Mouse (Mus musculus): ENCODE measurements around the gene Cpe. TPM values are rescaled to one million over a fixed set of nuclear protein-coding genes. Genes with fewer than 3 reads are reported as not detected.

Gene Cpe
- polyA plus RNA-seq, 1 experiment from 2014 or later = 65.0 TPM

GRCm38 (mm10) chr8:64647148-64647547, 45.7 kb downstream of the Cpe start:
- no peak overlapping the region for H3K27ac ChIP-seq (ENCODE audit: low read depth, low read length)
- H3K9me3 ChIP-seq (ENCODE audit: control insufficient read depth, low read length) = no peaks in the 10 kb centered on the region
- H3K9ac ChIP-seq (ENCODE audit: low read depth, low read length) = no peak overlapping the region
- 95% methylated on average over 3 of the region's 3 CpGs for WGBS
- H3K36me3 ChIP-seq (ENCODE audit: control insufficient read depth, insufficient read depth, low read length) = no peaks in the 10 kb centered on the region
- no peak for ATAC-seq (ENCODE audit: low FRiP score, low TSS enrichment)
- H3K4me1 ChIP-seq (ENCODE audit: control insufficient read depth, insufficient read depth, low read length) = no peaks in the 10 kb centered on the region
- no peak overlapping the region for H3K4me3 ChIP-seq (ENCODE audit: low read length)
- H3K27me3 ChIP-seq (ENCODE audit: control insufficient read depth, insufficient read depth, low read length) = no peaks in the 10 kb centered on the region
- H3K4me2 ChIP-seq (replicated peaks; ENCODE audit: low read depth, low read length) = no peak overlapping the region

DNA sequence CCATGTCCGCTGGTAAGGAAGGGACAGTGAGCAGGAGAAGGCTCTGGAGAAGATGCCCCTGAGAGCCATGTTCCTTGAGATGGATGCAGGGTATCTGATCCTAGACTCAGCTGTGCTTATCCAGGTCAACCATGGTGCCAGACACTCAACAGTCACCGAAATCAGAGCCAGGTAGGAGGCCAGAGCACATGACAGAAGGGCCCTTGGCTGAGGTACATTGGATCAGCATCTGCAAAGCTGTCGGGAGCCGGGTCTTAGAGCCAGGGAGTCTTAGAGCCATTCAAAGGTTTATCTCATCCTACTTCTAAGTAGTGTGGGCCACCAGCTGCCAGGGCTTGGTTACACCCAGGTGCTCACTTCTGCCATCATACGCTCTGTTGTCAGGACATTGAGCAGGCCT, 46.4 kb downstream of the Cpe start:
- ATAC-seq (ENCODE audit: low FRiP score, low TSS enrichment) = no peak
- H3K27ac ChIP-seq (ENCODE audit: low read depth, low read length) = no peak overlapping the region

DNA sequence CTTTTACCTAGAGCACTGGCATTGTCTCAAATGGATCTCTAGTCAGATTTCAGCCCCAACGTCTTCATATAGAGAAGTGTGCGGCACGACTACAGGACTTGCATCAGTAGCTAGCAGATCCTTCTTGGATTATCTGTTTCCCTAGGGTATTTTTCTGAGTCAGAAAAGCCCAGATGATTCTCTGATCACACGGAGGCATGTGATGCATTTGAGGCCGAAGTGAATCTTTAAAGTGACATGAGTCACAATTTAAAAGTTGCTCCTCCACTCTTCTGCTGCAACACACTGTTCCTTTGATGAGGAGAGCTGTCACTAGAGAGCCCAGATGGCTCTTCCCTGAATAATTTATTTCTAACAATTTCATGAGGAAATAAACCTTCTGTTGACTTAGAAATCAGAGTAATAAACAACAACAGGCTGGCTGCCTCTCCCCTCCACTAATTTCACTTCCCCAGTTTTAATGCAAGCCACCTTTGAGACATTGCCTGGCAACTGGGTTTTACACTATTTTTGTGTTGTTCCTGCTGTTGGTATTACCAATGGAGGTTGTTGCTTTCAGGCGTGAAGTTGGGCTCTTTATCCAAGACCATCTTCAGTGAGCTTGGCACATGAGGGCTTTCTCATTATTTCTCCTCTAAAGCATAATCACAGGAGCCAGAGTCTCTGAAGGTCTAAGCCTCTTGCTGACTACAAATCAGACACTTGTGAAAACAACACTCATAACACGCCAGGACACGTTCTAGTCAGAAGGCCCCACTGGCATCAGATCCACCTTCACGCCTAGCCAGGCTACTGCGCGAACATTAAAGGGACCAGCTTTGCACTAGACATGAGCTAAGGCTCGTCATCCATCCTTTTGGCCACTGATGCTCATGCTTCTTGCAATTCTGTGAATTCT, 48.5 kb downstream of the Cpe start:
- ATAC-seq (ENCODE audit: low FRiP score, low TSS enrichment) = no peak
- H3K36me3 ChIP-seq (ENCODE audit: control insufficient read depth, insufficient read depth, low read length) = no peaks in the 10 kb centered on the region
- no peaks in the 10 kb centered on the region for H3K9me3 ChIP-seq (ENCODE audit: control insufficient read depth, low read length)
- WGBS = 78% methylated on average over 12 of the region's 12 CpGs
- no peak overlapping the region for H3K27ac ChIP-seq (ENCODE audit: low read depth, low read length)
- no peak overlapping the region for H3K4me3 ChIP-seq (ENCODE audit: low read length)
- H3K4me2 ChIP-seq (replicated peaks; ENCODE audit: low read depth, low read length) = no peak overlapping the region
- no peaks in the 10 kb centered on the region for H3K27me3 ChIP-seq (ENCODE audit: control insufficient read depth, insufficient read depth, low read length)
- H3K9ac ChIP-seq (ENCODE audit: low read depth, low read length) = no peak overlapping the region
- H3K4me1 ChIP-seq (ENCODE audit: control insufficient read depth, insufficient read depth, low read length) = no peaks in the 10 kb centered on the region

More for the DNA sequence above, 46.4 kb downstream of the Cpe start:
- no peaks in the 10 kb centered on the region for H3K27me3 ChIP-seq (ENCODE audit: control insufficient read depth, insufficient read depth, low read length)
- no peak overlapping the region for H3K4me3 ChIP-seq (ENCODE audit: low read length)
- WGBS = 93% methylated on average over 5 of the region's 5 CpGs
- no peak overlapping the region for H3K4me2 ChIP-seq (replicated peaks; ENCODE audit: low read depth, low read length)
- H3K4me1 ChIP-seq (ENCODE audit: control insufficient read depth, insufficient read depth, low read length) = no peaks in the 10 kb centered on the region
- H3K36me3 ChIP-seq (ENCODE audit: control insufficient read depth, insufficient read depth, low read length) = no peaks in the 10 kb centered on the region
- H3K9ac ChIP-seq (ENCODE audit: low read depth, low read length) = no peak overlapping the region
- H3K9me3 ChIP-seq (ENCODE audit: control insufficient read depth, low read length) = no peaks in the 10 kb centered on the region

DNA sequence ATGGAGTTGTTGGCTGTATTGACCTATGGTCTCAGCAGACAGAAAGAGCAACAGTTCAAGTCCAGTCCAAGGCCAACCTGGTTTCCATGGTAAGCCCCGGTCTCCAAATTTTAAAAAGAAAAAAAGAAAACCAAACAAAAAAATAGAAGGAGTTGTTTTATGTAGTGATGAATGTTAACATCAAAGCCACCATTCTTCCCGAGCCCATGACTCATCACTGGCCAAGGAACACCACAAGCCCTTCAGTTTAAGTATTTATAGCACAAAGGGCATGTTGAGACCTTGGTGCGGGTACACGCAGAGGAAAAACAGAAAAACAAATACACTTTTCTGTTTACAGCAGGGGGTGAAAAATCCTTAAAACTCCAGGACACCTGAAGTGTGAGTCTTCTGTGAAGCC, 49.5 kb downstream of the Cpe start:
- H3K4me2 ChIP-seq (replicated peaks; ENCODE audit: low read depth, low read length) = no peak overlapping the region
- H3K27ac ChIP-seq (ENCODE audit: low read depth, low read length) = no peak overlapping the region
- WGBS = 60% methylated on average over 4 of the region's 4 CpGs
- H3K27me3 ChIP-seq (ENCODE audit: control insufficient read depth, insufficient read depth, low read length) = no peaks in the 10 kb centered on the region
- H3K4me1 ChIP-seq (ENCODE audit: control insufficient read depth, insufficient read depth, low read length) = no peaks in the 10 kb centered on the region
- H3K9me3 ChIP-seq (ENCODE audit: control insufficient read depth, low read length) = no peaks in the 10 kb centered on the region
- ATAC-seq (ENCODE audit: low FRiP score, low TSS enrichment) = no peak
- H3K4me3 ChIP-seq (ENCODE audit: low read length) = no peak overlapping the region
- no peaks in the 10 kb centered on the region for H3K36me3 ChIP-seq (ENCODE audit: control insufficient read depth, insufficient read depth, low read length)
- no peak overlapping the region for H3K9ac ChIP-seq (ENCODE audit: low read depth, low read length)

DNA sequence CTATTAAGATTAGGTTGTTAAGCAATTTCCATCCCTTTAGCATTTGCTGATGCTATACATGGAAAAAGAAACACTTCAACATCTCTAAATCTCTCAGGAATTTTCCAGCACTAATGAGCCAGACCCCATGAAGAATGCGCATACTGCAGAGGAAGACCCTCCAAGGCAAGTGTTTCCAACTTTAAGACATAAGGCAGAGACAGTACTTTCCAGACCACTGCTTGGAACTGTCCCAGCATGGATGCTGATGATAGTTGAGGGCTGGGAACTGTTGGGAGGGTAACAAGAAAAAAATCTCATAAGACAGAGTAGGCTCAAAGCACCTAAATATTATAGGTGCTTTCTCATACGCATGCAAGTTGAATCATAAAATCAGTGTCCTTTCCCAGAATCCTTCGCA, 50.1 kb downstream of the Cpe start:
- H3K4me3 ChIP-seq (ENCODE audit: low read length) = no peak overlapping the region
- H3K27ac ChIP-seq (ENCODE audit: low read depth, low read length) = no peak overlapping the region
- H3K27me3 ChIP-seq (ENCODE audit: control insufficient read depth, insufficient read depth, low read length) = no peaks in the 10 kb centered on the region
- H3K9ac ChIP-seq (ENCODE audit: low read depth, low read length) = no peak overlapping the region
- no peak overlapping the region for H3K4me2 ChIP-seq (replicated peaks; ENCODE audit: low read depth, low read length)
- no peaks in the 10 kb centered on the region for H3K9me3 ChIP-seq (ENCODE audit: control insufficient read depth, low read length)
- no peak for ATAC-seq (ENCODE audit: low FRiP score, low TSS enrichment)
- no peaks in the 10 kb centered on the region for H3K36me3 ChIP-seq (ENCODE audit: control insufficient read depth, insufficient read depth, low read length)
- 98% methylated on average over 3 of the region's 3 CpGs for WGBS
- no peaks in the 10 kb centered on the region for H3K4me1 ChIP-seq (ENCODE audit: control insufficient read depth, insufficient read depth, low read length)

DNA sequence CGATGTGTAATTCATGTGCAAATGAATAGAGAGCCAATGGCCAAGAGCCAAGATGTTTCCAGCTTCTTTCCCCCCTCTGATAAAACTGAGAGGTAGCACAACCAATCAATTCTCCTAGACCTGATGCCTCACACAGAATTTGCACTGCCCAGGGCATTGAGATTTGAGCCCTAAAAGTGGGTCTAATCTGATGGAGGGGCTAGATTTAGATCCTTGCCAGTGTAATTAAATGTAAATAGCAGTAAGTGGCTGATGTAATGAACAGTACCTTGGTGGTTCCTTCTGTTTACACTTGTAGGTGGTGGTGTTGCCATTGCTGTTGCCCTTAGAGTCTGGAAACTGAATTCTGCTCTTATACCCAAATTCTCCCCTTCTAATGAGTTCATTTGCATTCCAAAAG, 52.3 kb downstream of the Cpe start:
- 88% methylated on average over 1 of the region's 1 CpGs for WGBS
- no peak overlapping the region for H3K4me2 ChIP-seq (replicated peaks; ENCODE audit: low read depth, low read length)
- H3K27me3 ChIP-seq (ENCODE audit: control insufficient read depth, insufficient read depth, low read length) = no peaks in the 10 kb centered on the region
- ATAC-seq (ENCODE audit: low FRiP score, low TSS enrichment) = no peak
- no peaks in the 10 kb centered on the region for H3K9me3 ChIP-seq (ENCODE audit: control insufficient read depth, low read length)
- H3K4me1 ChIP-seq (ENCODE audit: control insufficient read depth, insufficient read depth, low read length) = no peaks in the 10 kb centered on the region
- no peak overlapping the region for H3K9ac ChIP-seq (ENCODE audit: low read depth, low read length)
- H3K27ac ChIP-seq (ENCODE audit: low read depth, low read length) = no peak overlapping the region
- H3K36me3 ChIP-seq (ENCODE audit: control insufficient read depth, insufficient read depth, low read length) = no peaks in the 10 kb centered on the region
- no peak overlapping the region for H3K4me3 ChIP-seq (ENCODE audit: low read length)

DNA sequence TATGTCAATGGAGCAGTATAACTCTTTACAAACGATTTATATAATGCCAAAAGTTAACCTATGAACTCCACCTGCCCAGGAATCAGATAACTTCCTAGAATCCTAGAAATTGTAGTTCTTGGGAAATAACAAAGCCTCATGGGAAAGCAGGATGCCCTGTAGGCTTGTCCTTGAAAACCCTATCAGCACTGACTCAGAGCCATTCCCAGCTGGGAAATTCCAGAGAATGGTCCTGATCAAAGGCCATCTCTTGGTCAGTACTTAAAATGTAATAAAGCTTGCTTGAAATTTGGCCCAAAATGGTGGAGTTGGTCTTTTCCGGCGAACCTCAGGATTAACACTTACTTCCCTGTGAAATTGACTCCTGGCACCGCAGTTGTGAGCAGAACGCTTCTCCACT, 53.2 kb downstream of the Cpe start:
- Histone ChIP-seq H3K4me3 (ENCODE audit: low read length) (no peak overlapping the region), H3K4me2 (replicated peaks; ENCODE audit: low read depth, low read length) (no peak overlapping the region), H3K27ac (ENCODE audit: low read depth, low read length) (no peak overlapping the region), H3K9me3 (ENCODE audit: control insufficient read depth, low read length) (no peaks in the 10 kb centered on the region), H3K36me3 (ENCODE audit: control insufficient read depth, insufficient read depth, low read length) (no peaks in the 10 kb centered on the region), H3K9ac (ENCODE audit: low read depth, low read length) (no peak overlapping the region), H3K4me1 (ENCODE audit: control insufficient read depth, insufficient read depth, low read length) (no peaks in the 10 kb centered on the region), H3K27me3 (ENCODE audit: control insufficient read depth, insufficient read depth, low read length) (no peaks in the 10 kb centered on the region)
- WGBS = 69% methylated on average over 5 of the region's 5 CpGs
- no peak for ATAC-seq (ENCODE audit: low FRiP score, low TSS enrichment)

GRCm38 (mm10) chr8:64634901-64635300, 58.0 kb downstream of the Cpe start:
- no peaks in the 10 kb centered on the region for H3K4me1 ChIP-seq (ENCODE audit: control insufficient read depth, insufficient read depth, low read length)
- no peak overlapping the region for H3K4me3 ChIP-seq (ENCODE audit: low read length)
- no peak overlapping the region for H3K9ac ChIP-seq (ENCODE audit: low read depth, low read length)
- H3K27ac ChIP-seq (ENCODE audit: low read depth, low read length) = no peak overlapping the region
- H3K9me3 ChIP-seq (ENCODE audit: control insufficient read depth, low read length) = no peaks in the 10 kb centered on the region
- 67% methylated on average over 3 of the region's 3 CpGs for WGBS
- H3K4me2 ChIP-seq (replicated peaks; ENCODE audit: low read depth, low read length) = no peak overlapping the region
- H3K27me3 ChIP-seq (ENCODE audit: control insufficient read depth, insufficient read depth, low read length) = no peaks in the 10 kb centered on the region
- no peaks in the 10 kb centered on the region for H3K36me3 ChIP-seq (ENCODE audit: control insufficient read depth, insufficient read depth, low read length)
- no peak for ATAC-seq (ENCODE audit: low FRiP score, low TSS enrichment)

GRCm38 (mm10) chr8:64634131-64634865, 58.6 kb downstream of the Cpe start:
- ATAC-seq (ENCODE audit: low FRiP score, low TSS enrichment) = no peak
- no peaks in the 10 kb centered on the region for H3K4me1 ChIP-seq (ENCODE audit: control insufficient read depth, insufficient read depth, low read length)
- 76% methylated on average over 8 of the region's 8 CpGs for WGBS

More at GRCm38 (mm10) chr8:64634131-64634865, 58.6 kb downstream of the Cpe start:
- H3K36me3 ChIP-seq (ENCODE audit: control insufficient read depth, insufficient read depth, low read length) = no peaks in the 10 kb centered on the region
- no peaks in the 10 kb centered on the region for H3K27me3 ChIP-seq (ENCODE audit: control insufficient read depth, insufficient read depth, low read length)
- no peak overlapping the region for H3K4me2 ChIP-seq (replicated peaks; ENCODE audit: low read depth, low read length)
- H3K4me3 ChIP-seq (ENCODE audit: low read length) = no peak overlapping the region
- no peak overlapping the region for H3K27ac ChIP-seq (ENCODE audit: low read depth, low read length)
- H3K9ac ChIP-seq (ENCODE audit: low read depth, low read length) = no peak overlapping the region
- no peaks in the 10 kb centered on the region for H3K9me3 ChIP-seq (ENCODE audit: control insufficient read depth, low read length)

Data from kidney, embryonic 14.5 days (tissue).